Mouse (Mus musculus) adrenal gland, postnatal 4 days (tissue): ENCODE data around the gene Plac8. TPM values are rescaled to one million over a fixed set of nuclear protein-coding genes. Genes with fewer than 3 reads are reported as not detected.

Experiments used
- DNase-seq, 2 experiments: peaks; one replicate each; pipeline ENCODE4 v3.0.0; 2021 to 2022; ENCODE audit warnings: low spot score in 2 of 2, mixed read lengths in 2 of 2
- total RNA-seq, 2 experiments: library from RNA; stranded (reverse); gene quantifications; 2 replicates each; pipeline ENCODE4 v1.2.3; 2021

Gene Plac8
- total RNA-seq, 2 experiments from 2014 or later: 16.7 to 21.5 TPM

- no peak for DNase-seq
Measured at GRCm38 (mm10) chr5:100581622-100582434, 9.8 kb upstream of the Plac8 start.

DNA sequence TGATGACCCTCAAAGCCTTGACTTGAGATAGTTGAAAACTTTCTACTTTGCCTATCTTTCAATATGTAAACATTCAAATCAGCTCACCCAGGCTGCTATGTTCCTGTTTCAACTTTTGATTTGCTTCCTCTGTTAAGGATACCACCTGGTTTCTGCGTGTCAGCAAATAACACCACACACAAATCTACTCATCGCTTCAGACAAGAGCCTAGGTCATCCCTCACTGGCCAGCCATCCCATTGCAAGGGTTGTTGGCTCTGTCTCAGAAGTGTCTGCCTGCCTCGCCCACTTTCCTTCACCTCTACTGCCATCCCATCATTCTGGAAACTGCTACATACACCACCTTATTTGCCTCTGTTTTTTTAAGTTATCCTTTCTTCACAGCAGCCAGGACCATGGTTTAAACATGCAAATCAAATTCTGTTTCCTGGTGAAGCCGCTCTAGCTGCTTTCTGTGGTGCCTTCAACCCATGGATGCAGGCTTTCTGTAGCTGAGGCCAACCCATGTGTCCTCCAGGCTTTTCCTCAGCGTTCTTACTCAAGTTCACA, 6.9 kb upstream of the Plac8 start:
- no peak for DNase-seq

DNA sequence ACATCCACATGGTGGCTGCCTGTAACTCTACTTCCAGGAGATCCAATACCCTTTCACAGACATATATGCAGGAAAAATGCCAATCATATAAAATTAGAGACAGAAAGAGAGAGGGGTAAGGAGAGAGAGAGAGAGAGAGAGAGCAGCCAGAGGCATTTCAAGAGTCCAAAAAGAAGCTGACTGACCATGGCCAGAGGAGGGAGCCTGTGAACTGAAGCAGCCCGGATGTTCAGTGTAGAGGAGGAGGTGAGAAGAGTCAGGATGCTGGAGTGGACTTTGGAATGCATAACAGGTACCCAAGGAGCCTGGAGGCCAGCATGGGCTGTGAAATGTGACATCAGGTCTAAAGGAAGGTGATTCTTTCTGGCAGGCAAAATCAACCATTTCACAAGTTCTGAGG, 2.7 kb upstream of the Plac8 start:
- no peak for DNase-seq

GRCm38 (mm10) chr5:100573256-100573655, 1.2 kb upstream of the Plac8 start:
- DNase-seq: no peak

- no peak for DNase-seq
Measured at GRCm38 (mm10) chr5:100570716-100571115, 1.3 kb downstream of the Plac8 start.

DNA sequence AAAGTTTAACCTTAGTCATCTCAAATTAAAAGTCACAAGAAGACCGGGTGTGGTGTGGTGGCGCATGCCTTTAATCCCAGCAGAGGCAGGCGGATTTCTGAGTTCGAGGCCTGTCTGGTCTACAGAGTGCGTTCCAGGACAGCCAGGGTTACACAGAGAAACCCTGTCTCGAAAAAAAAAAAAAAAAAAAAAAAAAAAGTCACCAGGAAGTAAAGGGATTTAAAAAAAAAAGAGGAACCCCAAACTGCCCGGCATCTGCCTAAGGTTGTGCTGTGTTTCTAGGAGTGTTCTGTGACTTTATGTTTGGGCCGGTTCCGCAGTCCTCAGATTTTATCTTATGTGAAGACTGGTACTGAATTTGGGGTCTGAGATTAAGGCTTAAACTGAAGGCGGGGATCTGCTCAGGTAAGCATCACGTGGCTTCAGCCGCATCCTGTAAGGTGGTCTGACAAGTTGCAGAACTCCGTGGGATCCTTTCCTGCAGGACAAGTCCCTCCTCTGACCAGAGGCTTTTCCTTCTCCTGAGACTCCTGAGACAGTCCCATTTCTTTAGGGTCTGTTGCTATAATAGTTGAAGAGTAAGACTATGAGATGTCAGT, 1.9 kb downstream of the Plac8 start:
- DNase-seq: no peak

DNA sequence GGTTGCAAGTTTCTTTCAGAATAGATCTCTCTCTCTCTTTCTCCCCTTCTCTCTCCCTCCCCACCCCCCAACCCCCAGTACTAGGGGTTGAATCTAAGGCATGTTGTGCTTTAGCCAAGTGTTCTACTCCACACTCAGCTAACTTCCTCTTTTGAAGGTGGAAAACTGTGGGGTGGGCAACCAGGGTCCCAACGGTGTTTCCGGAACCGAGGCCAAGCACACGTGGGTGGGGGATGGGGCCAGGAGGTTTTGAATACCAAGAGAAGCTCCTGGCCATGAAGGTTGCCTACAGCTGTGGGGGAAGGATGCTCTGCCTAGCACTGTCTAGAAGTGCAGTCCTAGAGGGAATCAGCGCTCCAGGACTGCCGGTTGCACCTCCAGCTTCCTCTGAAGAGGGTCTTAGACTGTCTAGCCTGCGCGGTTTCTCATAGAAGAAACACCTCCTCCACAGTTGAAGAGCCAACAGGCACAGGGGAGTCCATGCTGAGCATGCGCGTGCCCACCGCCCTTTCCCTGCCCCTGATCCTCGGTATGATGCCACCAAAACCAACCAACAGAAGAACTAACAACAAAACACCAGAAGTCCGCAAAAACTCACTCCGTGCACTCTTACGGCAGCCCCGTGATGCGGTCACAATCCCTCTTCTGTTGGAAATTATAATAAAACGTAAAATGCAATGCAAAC, 2.7 kb downstream of the Plac8 start:
- no peak for DNase-seq

DNA sequence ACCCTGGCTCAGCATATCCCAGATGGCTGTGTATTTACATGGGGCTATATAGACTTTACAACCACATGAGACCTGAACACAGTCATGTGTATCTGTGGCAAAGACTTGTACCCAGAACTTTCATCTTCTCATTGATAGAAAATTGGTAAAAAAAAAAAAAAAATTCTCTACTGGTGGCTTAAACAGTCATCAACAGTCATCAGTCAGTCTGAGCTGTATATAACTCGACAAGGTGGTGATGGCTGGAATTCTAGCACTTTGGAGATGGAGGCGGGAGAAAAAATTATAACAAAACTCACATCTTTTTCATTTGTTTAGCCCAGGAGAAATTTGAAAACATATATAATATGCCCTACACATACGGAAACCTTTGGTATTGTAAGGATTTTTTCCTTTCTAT, 3.2 kb downstream of the Plac8 start:
- no peak for DNase-seq

- DNase-seq: no peak
Measured at GRCm38 (mm10) chr5:100568177-100568576, 3.9 kb downstream of the Plac8 start.

GRCm38 (mm10) chr5:100567258-100568032, 4.6 kb downstream of the Plac8 start:
- no peak for DNase-seq

DNA sequence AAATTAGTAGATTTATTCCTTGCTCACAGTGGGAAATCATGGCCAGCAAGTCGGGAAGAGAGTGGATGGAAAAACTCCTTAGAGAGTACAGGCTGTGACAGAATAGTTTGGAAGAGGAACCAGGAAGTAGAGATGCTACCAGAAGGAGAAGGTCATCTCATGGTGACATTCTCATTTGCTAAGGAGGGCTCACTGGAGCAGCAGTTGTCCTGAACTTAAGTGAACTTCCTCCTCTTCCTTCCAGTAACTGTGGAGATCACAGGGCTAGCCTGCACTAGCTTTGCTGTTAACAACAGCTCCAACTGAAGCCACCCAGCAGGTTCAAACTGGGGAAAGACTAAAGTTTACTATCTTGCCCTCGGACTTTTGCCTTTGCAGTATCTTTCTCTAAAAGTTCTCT, 5.2 kb downstream of the Plac8 start:
- DNase-seq: no peak

- no peak for DNase-seq
Measured at GRCm38 (mm10) chr5:100562702-100563101, 9.3 kb downstream of the Plac8 start.

DNA sequence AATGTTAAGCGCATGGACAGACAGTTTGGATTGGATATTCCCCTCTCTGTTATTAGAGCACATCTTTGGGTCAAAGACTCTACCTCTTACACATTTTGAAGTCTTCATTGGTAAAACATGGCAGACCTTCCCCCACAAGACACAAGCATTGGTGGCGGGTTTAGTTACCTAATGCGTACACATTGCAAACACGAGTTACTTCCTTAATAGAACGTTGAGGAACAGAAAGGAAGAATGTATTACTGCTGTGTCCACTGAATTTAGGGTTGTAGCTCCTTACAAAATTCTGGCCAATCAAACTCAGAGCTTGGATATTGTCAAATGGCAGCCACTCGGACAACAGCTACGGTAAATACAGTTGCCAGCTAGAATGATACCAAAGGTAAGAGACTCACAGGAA, 12.7 kb downstream of the Plac8 start:
- no peak for DNase-seq

- DNase-seq: no peak
Measured at GRCm38 (mm10) chr5:100558783-100559182, 13.3 kb downstream of the Plac8 start.

- DNase-seq: no peak
Measured at GRCm38 (mm10) chr5:100557537-100557936, 14.5 kb downstream of the Plac8 start.

GRCm38 (mm10) chr5:100557019-100557418, 15.0 kb downstream of the Plac8 start:
- DNase-seq: no peak

- no peak for DNase-seq
Measured at GRCm38 (mm10) chr5:100553426-100553825, 18.6 kb downstream of the Plac8 start.

DNA sequence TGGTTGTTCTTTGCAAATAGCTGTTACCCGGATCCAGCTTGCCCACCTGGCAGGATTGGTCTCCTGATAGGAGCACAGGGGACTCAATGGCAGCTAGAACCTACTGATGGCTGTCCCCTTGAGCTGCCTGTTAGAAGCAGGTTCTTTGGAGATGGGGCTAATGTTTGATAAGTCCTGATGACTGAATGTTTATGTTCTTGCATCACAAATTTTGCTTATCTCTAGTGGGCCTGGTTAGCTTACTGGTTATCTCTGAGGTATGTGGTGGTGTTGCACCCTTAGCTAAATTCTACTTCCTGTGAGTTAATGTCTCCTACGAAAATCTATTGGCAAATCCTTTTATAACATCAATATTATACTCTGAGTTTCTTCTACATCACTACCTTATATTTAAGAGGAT, 20.1 kb downstream of the Plac8 start:
- no peak for DNase-seq

DNA sequence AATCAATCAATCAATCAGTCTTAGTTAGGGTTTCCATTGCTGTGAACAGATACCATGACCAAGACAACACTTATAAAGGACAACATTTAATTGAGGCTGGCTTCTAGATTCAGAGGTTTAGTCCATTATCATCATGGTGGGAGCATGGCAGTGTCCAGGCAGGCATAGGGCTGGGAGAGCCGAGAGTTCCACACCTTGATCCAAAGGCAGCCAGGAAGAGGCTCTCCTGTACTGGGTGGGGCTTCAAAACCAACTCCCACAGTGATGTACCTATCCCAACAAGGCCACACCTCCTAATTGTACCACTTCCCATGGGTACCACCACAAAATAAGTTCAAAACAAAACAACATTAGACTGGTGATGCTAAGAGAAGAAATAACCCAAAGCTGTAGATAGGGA, 21.9 kb downstream of the Plac8 start:
- no peak for DNase-seq

DNA sequence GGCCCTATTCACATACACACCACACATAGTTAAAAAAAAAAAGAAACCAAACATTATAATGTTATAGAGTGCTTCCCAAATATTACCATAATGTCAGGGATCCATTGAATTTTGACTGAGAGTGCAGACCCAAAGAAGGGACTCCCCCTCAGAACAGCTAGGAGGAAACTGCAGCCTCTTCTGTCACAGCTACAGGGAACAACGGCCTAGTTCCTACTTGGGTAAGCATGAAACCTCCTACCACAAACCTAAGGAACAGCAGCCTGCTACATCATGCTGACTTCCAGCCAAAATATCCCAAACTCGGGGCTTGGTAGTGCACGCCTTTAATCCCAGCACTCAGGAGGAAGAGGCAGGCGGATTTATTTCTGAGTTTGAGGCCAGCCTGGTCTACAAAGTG, 22.7 kb downstream of the Plac8 start:
- DNase-seq: no peak

DNA sequence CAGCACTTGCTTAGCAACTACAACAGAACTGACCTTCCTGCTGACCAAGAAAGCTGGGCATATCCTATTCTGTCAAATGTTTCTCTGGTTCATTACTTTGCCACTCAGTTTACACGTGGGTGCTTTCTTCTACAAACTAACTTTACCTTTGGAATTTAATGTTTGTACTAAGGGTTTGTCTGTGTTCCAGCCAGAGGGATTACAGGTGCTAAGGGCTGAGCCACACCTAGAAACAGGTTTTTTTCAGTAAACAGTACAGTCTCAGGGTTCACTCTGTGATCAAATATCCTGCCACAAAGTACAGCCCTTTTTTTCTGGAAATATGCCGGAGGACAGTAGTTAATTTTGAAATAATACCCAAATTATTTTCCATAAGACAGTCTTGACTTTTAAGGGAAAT, 23.8 kb downstream of the Plac8 start:
- no peak for DNase-seq
